Mouse (Mus musculus) cerebellum, adult 9-10 months (tissue): ENCODE data around the gene Ms4a6c.
"Not testable (repeated sequence)": the region's sequence is repeated elsewhere in the genome, so short reads cannot be mapped to it uniquely, and the experiment has no call there.

Experiments
- DNase-seq: peaks from one replicate; pipeline ENCODE4 v3.0.0; 2022

Gene Ms4a6c

DNA sequence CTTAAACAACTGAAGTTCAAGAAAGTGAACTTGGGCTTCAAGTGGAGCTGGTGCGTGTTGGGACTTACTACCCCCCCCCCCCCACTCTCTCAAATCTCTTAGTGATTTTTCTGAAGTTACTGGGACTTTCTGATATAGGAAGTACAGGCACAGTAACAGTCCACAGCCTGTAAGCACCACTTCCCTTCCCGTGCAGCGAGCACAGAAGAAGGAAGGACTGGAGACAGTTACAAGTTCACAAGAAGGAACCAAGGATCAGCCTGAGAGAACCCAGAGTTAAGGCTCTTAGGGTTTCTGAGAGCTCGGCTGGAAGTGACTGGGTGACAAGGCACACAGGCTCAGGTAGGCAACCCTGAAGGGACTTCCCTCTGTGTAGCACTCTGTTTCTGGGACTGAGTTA, at the start of gene Ms4a6c:
Gene Ms4a6c (plus strand): TSS at position 152 of the 400 bp plus-strand sequence.
- DNase-seq = not testable (repeated sequence)

DNA sequence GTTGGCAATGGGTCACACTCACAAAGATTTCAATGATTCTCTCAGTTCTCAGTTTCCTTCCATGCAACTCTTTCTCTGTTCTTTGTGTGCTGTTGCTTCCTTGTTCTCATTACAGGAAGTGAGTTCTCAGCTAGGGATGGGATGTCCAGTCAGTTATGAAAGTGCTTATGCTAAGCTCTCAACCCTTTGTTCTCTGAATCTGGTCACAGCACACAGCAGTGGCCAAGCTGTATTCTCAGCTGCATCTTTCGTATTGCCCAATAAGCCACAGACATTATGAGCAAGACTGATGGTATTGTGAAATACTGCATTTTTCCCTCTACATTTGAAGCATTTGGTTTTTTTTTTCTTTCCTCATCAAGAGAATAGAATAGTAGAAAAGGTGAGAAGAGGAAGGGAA, 38.0 kb upstream of the Ms4a6c start:
- not testable (repeated sequence) for DNase-seq

DNA sequence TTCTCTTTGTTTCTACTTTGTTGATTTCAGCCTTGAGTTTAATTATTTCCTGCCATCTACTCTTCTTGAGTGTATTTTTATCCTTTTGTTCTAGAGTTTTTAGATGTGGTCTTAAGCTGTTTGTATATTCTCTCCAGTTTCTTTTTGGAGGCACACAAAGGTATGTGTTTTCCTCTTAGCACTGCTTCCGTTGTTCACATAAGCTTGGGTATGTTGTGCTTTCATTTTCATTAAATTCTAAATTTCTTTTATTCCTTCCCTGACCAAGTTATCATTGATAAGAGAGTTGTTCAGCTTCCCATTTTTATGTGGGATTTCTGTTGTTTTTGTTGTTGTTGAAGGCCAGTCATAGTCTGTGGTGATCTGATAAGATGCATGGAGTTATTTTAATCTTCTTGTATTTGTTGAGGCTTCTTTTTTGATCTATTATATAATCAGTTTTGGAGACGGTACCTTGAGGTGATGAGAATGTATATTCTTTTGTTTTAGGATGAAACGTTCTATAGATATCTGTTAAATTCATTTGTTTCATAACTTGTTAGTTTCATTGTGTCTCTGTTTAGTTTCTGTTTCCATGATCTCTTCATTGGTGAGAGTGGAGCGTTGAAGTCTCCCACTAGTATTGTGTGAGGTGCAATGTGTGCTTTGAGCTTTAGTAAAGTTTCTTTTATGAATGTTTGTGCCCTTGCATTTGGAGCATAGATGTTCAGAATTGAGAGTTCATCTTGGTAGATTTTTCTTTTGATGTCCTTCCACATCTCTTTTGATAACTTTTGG, 33.9 kb upstream of the Ms4a6c start:
- DNase-seq = no peak

DNA sequence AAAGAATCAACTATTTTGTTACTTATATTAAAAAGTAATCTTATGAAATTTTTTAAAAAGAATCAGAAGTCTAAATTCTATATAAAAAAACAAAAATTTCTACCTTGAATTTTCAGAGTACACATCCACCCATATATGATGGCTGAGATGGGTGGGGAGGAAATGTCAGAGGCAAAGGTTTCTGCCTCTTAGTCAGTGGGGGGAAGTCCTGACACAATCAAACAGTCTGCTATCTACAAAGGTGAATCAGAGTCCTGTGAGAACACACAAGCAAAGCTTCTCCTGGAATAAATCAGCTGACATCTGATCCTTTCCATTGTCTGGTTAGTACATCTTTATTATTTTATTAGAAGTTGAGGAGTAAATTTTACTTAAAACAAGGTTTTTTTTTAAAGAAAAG, 25.8 kb upstream of the Ms4a6c start, which contains the start of gene Ms4a4b:
Gene Ms4a4b (plus strand): TSS at position 216 of the 400 bp plus-strand sequence.
- DNase-seq = no peak

DNA sequence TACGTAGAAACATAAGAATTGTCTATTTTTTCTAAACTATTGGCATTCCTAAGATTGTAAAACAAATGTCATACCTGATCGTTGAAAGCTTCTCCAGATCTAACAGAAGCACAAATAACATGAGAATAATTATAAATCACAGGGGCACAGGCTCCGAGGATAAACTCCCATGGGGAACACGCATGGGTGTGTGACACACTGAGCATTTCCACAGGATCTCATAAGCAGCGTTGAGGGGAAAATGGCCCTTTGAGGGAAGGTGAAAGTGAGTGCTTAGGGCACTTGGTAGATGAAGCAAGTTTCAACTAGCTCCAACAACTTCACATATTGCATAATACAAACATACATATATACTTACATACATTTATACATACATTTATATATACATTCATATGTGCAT, 25.2 kb upstream of the Ms4a6c start:
- no peak for DNase-seq

DNA sequence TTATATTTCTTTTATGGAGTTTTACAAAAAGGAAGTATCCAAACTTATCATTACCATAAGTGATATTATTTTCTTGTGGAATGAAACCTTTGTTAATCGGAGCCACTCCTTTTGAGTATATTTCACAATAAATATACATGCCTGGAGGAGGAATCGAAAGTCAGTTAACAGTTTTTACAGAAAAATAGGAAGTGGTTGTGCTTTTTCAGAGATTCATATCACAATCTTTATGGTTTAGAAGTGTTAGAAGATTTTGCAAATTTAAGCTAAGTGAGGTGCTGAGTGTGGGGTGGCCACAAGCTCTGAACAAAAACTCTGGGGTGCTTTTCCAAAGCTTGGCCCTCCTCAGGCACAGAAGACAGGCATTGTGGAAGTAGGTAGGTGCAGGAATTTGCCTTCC, 21.9 kb upstream of the Ms4a6c start:
- no peak for DNase-seq

DNA sequence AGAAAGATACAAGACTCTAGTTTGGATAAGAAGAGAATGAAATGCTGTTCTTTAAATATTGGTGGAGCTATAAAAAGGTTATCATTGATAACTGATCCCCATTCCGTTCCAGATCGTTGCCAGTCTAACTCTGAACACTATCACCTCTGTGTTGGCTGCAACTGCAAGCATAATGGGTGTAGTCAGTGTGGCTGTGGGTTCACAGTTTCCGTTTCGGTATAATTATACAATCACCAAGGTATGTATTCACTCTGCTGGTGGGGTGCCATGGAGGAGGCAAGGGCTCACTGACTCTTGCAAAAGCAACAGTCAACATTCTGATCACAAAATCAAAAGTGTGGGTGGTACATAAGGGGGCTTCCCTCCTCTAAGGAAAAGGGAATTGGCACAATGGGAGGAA, 10.1 kb upstream of the Ms4a6c start:
- not testable (repeated sequence) for DNase-seq

DNA sequence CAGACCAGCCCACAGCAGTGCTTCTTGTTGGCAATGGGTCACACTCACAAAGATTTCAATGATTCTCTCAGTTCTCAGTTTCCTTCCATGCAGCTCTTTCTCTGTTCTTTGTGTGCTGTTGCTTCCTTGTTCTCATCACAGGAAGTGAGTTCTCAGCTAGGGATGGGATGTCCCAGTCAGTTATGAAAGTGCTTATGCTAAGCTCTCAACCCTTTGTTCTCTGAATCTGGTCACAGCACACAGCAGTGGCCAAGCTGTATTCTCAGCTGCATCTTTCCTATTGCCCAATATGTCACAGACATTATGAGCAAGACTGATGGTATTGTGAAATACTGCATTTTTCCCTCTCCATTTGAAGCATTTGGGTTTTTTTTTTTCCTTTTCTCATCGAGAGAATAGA, 4.4 kb upstream of the Ms4a6c start:
- DNase-seq = not testable (repeated sequence)

DNA sequence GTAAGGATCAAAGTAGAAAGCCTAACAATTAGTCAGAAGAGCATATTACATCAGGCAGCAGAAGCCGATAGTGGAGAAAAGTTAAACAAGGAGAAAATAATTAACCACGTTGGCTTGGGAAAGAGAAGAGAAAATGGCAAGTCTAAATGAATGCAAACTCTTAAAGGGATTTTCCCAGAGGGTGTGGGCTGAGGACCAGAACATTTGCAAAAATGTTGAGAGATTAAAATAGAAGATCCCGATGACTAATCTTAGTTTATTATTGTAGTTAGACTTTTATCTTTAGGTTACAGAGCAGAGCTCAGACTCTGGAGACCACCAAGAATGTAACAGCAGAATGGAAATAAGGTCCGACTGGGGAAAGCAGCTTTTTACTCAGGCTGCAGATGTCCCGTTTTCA, 2.7 kb upstream of the Ms4a6c start:
- DNase-seq = no peak

DNA sequence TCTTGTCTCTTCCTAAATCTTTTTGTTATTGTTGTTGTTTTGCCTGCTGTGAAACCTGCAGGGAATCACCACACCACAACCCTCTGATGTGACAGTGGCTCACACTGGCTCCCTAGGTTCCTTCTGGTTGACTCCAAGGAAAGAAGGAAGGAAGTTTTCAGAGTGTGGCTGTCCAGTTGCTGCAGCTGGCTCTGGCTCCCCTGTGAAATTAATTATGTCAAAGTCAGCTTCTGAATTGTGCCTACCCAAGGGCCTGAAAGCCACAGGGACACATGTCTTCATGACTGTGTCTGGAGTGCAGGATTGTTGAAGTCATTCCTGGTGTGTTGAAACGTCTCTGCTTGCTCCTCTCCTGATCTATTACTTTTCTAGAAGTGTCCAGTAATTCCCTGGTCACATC, 805 bp upstream of the Ms4a6c start:
- DNase-seq = not testable (repeated sequence)

DNA sequence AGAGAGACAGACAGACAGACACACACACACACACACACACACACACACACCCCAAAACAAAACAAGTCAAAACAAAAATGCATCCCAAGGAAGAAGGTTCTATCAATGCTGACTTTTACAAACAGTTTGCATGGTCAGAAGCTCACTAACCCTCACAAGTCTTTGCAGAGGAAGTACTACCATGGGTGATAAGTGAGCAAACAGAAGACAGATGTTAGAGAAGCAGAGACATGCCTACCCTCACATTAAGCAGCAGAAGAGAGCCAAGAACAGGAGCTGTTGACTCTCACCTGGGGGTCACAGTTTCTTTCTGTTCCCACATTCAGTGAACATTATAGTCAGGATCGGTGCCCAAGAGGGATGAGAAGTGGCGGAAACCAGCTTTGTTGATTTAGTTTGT, 10.5 kb downstream of the Ms4a6c start:
- DNase-seq = no peak

DNA sequence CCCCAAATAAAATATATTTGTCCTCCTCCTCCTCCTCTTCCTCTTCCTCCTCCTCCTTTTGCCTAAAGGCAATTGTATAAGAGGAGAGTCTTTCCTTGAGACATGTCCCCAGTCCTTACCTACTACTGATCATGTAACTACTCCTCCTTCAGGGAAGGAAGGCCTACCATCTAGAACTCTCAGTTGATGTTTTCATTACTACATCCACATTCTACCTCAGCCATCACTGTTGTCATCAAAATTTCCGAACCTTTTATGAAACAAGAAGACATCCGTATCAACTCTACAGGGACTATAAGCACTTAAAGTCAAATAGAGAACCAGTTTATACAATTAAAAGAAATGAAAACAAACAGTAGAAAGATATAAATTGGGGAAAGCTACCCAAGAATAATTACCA, 13.5 kb downstream of the Ms4a6c start:
- no peak for DNase-seq

DNA sequence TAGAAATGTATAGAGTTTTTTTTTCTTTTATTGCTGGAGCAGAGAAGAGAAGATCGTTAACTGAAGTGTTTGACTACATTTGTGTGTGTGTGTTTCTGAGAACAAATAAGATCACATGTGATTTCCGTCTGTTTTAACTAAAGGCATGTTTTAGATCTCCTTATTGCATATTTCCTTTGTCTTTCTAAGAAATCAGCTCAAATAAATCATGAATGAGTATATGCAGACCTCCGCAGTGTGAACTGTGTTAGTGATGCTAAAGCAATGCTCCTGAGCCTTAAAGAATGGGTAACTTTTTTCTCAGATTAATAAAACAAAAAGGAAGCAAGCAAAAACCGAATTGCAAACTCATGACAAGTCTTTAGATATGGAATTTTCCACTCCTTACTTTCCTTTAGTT, 14.8 kb downstream of the Ms4a6c start:
- DNase-seq = no peak

DNA sequence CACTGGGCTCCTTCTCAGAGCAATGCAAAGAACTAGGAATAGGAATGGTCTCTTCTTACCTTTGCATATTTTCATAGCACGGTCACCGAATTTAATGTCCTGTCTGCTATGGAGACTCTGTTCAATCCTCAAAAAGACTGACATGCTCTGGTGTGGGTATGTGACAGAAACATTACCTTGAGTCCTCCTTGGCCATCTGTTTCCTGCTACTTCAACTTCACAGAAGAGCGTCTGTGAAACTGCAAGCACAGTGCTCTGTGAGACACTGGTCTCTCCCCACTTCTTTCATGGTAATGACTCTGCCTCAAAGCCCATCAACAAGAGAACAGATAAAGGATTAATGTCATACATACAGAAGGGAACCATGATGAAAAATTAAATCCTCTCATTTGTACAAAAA, 15.2 kb downstream of the Ms4a6c start:
- no peak for DNase-seq

DNA sequence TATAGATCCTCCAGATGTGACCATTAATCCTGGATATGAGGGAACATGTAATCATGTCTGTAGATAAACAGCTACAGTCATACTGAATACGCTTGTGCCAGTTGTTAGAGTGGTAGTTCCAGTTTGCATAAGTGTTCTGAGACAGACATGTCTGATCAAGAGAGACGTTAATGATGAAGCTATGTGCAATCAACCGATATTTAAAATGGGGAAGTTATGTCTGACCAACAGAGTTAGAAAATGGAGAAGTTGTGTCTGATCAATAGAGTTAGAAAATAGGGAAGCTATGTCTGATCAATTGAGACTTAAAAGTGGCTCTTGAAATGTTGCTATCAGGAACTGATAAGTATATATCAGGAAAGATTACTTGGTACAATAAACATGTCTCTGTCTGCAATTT, 16.1 kb downstream of the Ms4a6c start:
- no peak for DNase-seq

DNA sequence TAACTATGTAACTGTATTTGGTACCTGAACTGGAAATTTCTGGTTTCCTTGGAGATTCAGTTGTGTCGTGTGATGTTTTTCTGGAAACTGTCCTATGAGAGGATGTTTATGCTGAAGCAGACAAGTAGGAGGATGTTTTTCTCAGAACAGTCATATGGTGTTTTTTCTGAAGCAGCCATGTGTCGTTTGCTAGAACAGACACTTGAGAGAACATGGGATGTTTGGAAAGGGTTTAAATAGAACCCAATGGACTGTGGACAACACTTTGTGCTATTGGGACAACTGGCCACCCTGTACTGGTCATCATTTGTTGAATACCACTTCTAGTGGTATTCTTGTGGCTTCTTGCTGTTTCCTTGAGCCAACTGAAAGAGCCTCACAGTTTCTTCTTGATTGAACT, 16.6 kb downstream of the Ms4a6c start, which contains the start of gene Gm8369:
Gene Gm8369 (plus strand): TSS at position 193 of the 400 bp plus-strand sequence.
- no peak for DNase-seq

DNA sequence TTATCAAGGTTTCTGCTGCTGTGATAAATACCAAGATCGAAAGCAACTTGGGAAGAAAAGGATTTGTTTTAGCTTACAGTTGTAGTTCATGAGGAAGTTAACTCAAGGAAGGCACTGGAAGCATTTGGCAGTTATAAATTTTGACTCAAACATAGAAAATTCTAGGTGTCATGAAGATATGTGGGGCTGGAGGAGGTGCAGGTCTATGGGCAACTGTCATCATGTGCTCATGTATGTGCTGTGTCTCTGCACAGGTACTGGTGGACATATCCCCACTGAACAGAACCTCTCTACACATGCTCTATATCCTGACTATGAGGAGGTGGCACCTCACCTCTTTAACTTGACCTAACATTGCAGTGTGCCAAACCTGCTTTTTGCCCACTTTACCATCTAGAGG, 17.4 kb downstream of the Ms4a6c start:
- DNase-seq = no peak

DNA sequence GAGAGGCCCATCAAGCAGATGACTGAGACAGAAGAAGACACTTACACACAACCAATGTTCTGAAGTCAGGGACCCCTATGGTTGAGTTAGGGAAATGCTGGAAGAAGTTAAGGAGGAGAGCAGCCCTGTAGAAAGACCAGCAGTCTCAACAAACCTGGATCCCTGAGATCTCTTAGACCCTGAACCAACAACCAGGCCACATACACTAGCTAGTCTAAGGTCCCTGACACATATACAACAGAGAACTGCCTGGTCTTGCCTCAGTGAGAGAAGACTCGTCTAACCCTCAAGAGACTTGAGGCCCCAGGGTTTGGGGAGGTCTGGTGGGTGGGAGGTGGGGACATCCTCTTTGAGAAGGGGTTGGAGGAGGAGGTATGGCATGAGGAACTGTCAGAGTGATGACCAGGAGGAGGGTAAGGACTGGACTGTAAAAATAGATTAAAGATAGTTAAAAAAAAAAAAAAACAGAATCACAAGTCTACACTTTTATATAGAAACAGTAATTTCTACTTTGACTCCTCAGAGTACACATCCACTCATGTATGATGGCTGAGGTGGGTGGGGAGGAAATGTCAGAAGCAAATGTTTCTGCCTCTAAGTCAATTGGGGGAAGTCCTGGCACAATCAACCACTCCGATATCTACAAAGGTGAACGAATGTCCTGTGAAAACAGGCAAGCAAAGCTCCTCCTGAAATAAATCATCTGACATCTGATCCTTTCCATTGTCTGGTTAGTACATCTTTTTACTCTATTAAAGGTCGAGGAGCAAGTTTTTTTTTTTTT, 22.4 kb downstream of the Ms4a6c start:
- no peak for DNase-seq

DNA sequence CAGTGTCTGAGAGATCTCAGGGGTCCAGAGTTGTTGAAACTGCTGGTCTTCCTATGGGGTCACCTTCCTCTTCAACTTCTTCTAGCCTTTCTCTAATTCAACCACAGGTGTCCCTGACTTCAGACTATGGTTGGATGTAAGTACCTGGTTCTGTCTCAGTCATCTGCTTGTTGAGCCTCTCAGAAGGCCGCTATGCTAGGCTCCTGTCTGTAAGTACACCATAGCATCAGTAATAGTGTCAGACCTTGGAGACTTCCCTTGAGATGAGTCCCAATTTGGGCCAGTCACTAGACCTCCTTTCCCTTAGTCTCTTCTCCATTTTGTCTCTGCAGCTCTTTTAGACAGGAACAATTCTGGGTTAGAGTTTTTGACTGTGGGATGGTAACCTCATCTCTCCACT, 23.5 kb downstream of the Ms4a6c start:
- no peak for DNase-seq

DNA sequence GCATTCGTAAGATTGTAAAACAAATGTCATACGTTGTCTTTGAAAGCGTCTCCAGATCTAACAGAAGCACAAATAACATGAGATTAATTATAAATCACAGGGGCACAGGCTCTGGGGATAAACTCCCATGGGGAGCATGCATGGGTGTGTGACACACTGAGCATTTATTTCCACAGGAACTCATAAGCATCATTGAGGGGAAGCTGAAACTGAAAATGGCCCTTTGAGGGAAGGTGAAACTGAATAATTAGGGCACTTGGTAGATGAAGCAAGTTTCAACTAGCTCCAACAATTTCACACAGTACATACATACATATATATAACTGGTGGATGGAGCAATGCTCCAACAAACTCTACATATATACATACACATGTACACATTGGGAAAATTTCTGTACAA, 25.4 kb downstream of the Ms4a6c start:
- DNase-seq = no peak

DNA sequence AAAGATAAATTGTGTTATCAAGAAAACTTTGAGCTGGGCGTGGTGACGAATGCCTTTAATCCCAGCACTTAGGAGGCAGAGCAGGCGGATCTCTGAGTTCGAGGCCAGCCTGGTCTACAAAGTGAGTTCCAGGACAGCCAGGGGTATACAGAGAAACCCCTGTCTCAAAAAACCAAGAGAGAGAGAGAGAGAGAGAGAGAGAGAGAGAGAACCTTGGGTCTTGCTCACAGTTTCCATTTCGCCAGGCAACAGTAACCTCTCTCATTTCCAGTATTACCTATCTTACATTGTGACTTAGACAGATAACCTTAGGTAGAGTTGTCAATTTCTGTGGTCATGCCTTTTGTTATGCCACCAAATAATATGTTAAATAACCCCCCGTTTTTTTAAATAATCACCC, 27.2 kb downstream of the Ms4a6c start:
- DNase-seq = no peak

DNA sequence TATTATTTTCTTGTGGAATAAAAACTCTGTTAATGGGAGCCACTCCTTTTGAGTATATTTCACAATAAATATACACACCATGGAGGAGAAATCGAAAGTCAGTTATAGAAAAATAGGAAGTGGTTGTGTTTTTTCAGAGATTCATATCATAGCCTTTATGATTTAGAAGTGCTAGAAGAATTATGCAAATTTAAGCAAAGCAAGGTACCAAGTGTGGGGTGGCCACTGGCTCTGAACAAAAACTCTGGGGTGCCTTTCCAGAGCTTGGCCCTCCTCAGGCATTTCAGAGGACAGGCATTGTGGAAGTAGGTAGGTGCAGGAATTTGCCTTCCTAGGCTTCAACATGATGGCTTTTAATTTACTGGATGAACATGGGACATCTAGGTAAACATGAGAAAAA, 28.1 kb downstream of the Ms4a6c start:
- not testable (repeated sequence) for DNase-seq

DNA sequence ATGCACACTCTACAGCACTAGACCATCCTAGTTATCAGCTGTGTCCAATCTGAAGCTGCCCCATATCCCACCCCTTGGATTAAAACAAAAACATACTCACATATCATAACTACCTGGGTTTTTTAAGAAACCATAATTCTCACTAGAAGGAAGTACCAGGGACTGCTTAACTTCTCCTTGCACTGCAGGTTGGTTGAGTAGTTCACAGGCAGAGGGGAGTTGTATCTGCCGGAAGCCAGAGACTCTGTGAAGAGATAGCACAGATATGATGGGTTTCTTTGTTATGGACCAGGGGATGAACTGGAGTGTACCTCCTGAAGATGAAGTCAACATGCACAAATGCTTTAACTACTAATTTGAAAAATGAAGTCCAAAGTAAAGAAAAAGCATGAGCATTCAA, 31.6 kb downstream of the Ms4a6c start:
- no peak for DNase-seq

DNA sequence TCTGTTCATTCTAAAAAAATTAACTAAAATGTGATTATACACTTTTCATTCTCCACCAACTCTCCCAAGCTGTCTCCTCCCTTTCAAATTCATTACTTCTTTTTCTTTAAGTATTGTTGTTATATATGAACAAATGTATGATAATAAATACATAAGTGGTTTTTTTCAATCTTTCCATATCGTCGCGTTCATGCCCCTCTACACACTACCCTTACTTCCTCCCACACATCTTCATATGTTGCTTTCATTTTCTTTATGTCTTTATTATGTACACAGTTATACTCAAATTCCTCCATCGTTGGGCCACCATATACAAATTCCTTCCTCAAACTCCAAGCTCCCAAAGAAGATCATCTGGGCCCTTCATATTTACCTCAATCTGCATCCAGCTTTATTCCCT, 32.2 kb downstream of the Ms4a6c start:
- no peak for DNase-seq
